Mouse (Mus musculus): ENCODE measurements at regions not wholly inside any gene's neighbourhood (a gene's known extent, or its start where the extent isn't known, plus 50 kb on each side); places are given as distances from the start of the nearest gene placed in this dataset.
A peak's percentile ranks its signal among the peaks of the same experiment; 100 is the strongest.

DNA sequence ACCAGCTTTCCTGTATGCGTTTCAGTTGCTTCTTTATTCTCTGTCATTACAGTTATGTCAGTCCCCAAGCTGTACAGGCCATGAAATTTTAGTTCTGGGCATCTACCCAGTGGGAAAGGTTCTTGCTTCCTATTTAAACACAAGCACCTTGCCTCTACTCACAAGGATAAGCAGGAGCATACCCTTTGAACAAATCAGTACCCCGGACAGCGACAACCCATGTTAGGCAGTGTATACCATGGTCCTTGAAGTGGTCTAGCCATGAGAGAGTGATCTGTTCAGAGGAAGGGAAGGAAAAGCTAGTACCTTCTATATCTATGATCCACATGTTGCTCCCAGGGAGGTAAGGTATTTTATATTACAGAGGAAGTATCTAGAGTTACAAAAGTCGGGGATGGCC, 167.7 kb downstream of the Plekhb2 start:
- Histone ChIP-seq H3K4me3 (ENCODE audit: control insufficient read depth in 1 of 2, insufficient read depth in 1 of 2, low read depth in 2 of 2, low read length in 2 of 2) (no peak overlapping the region), H3K27ac (ENCODE audit: control insufficient read depth, low read depth, low read length) (no peak overlapping the region), H3K4me1 (ENCODE audit: control insufficient read depth in 1 of 2, insufficient read depth in 2 of 2, low read length in 2 of 2) (no peaks in the 10 kb centered on the region), H3K27me3 (ENCODE audit: control insufficient read depth in 1 of 2, insufficient read depth in 2 of 2, low read length in 2 of 2) (no peaks in the 10 kb centered on the region), H3K36me3 (ENCODE audit: control insufficient read depth in 1 of 2, insufficient read depth in 2 of 2, low read length in 2 of 2) (no peaks in the 10 kb centered on the region), H3K9ac (ENCODE audit: control insufficient read depth, low read depth, low read length, poor library complexity, severe bottlenecking) (no peak overlapping the region), H3K79me2 (ENCODE audit: control insufficient read depth, insufficient read depth, low read length, poor library complexity) (no peaks in the 10 kb centered on the region), H3K9me3 (replicated peaks; ENCODE audit: insufficient read depth, low read length) (no peaks in the 10 kb centered on the region)
- no peak for TF ChIP-seq MAX (IDR thresholded peaks at IDR 0.05; ENCODE audit: low read length)
- TF ChIP-seq RCOR1 (IDR thresholded peaks at IDR 0.05; ENCODE audit: low read depth, low read length), result no peak
- no peak for TF ChIP-seq ETS1 (IDR thresholded peaks at IDR 0.05; ENCODE audit: low read depth, low read length)
- peak; percentile 57 for DNase-seq (ENCODE audit: low read depth, low spot score)

DNA sequence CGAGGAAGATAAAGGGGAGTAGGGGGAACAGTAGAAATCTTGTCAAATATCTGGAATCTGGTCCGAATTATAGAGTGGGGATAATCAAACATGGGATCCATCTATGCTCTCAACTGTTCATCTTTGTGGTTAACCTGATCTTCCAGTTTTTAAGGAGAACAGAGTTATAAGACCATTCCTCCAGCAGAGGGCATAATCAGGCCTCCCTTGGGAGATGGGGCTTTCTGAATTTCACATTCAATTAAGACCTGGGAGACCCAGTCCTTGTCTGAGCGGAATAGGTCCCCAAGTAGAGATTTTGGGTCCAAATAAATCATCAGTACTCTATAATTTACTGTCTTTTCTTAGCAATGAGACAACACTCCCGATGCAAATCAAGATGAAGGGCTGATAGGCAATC, 182.8 kb downstream of the Plekhb2 start:
- TF ChIP-seq CTCF (IDR thresholded peaks at IDR 0.05 in 2 of 3, conservative IDR thresholded peaks at IDR 0.05 in 1 of 3; ENCODE audit: control insufficient read depth in 1 of 3, insufficient read depth in 1 of 3, low read depth in 2 of 3, low read length in 3 of 3, poor library complexity in 1 of 3, severe bottlenecking in 1 of 3) (peak in 1 of 3 experiments; percentile 23; a peak in 1 of 6 replicates), ELF1 (IDR thresholded peaks at IDR 0.05; ENCODE audit: low read depth, low read length) (no peak), RAD21 (IDR thresholded peaks at IDR 0.05; ENCODE audit: low read depth, low read length) (peak; percentile 20), CHD2 (IDR thresholded peaks at IDR 0.05; ENCODE audit: low read length) (no peak)
- H3K79me2 ChIP-seq (ENCODE audit: control insufficient read depth, insufficient read depth, low read length, poor library complexity), result no peaks in the 10 kb centered on the region
- H3K9me3 ChIP-seq (replicated peaks; ENCODE audit: insufficient read depth, low read length), result no peaks in the 10 kb centered on the region
- no peak overlapping the region for H3K9ac ChIP-seq (ENCODE audit: control insufficient read depth, low read depth, low read length, poor library complexity, severe bottlenecking)
- no peak overlapping the region for H3K27ac ChIP-seq (ENCODE audit: control insufficient read depth, low read depth, low read length)
- no peak overlapping the region for H3K4me3 ChIP-seq (ENCODE audit: control insufficient read depth in 1 of 2, insufficient read depth in 1 of 2, low read depth in 2 of 2, low read length in 2 of 2)
- peak; percentile 3 for DNase-seq (ENCODE audit: low read depth, low spot score)
- no peaks in the 10 kb centered on the region for H3K27me3 ChIP-seq (ENCODE audit: control insufficient read depth in 1 of 2, insufficient read depth in 2 of 2, low read length in 2 of 2)
- no peaks in the 10 kb centered on the region for H3K4me1 ChIP-seq (ENCODE audit: control insufficient read depth in 1 of 2, insufficient read depth in 2 of 2, low read length in 2 of 2)
- H3K36me3 ChIP-seq (ENCODE audit: control insufficient read depth in 1 of 2, insufficient read depth in 2 of 2, low read length in 2 of 2), result no peaks in the 10 kb centered on the region

DNA sequence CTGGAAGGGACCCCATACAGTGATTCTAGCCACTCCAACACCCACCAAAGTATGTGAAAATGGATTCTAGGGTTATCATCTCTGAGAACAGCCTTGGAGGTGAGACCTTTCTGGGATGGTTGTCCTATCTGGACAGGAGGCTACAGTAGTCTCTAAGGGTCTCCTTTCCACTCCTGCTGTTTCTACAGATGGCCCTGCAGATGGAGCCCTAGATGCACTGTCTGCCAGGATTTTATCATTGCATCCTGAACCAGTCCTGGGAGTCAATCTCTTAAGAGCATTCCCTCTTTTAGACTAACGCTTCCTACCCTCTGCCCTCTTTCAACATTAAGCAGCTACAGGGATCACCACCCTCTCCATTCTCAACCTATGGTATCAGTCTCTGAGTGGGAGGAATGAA, 223.0 kb downstream of the Plekhb2 start:
- H3K27me3 ChIP-seq (ENCODE audit: control insufficient read depth in 1 of 2, insufficient read depth in 2 of 2, low read length in 2 of 2), result no peaks in the 10 kb centered on the region
- no peak for TF ChIP-seq CTCF (IDR thresholded peaks at IDR 0.05 in 2 of 3, conservative IDR thresholded peaks at IDR 0.05 in 1 of 3; ENCODE audit: control insufficient read depth in 1 of 3, insufficient read depth in 1 of 3, low read depth in 2 of 3, low read length in 3 of 3, poor library complexity in 1 of 3, severe bottlenecking in 1 of 3)
- no peak for TF ChIP-seq CHD2 (IDR thresholded peaks at IDR 0.05; ENCODE audit: low read length)
- no peak for TF ChIP-seq GABPA (IDR thresholded peaks at IDR 0.05; ENCODE audit: low read depth, low read length)
- TF ChIP-seq UBTF (IDR thresholded peaks at IDR 0.05; ENCODE audit: borderline replicate concordance, insufficient read depth, low read depth, low read length), result no peak
- TF ChIP-seq MAFK (IDR thresholded peaks at IDR 0.05; ENCODE audit: borderline replicate concordance, low read depth, low read length), result no peak
- no peak for TF ChIP-seq ETS1 (IDR thresholded peaks at IDR 0.05; ENCODE audit: low read depth, low read length)
- TF ChIP-seq JUND (IDR thresholded peaks at IDR 0.05; ENCODE audit: low read depth, low read length), result no peak
- no peak for TF ChIP-seq GATA1 (IDR thresholded peaks at IDR 0.05; ENCODE audit: low read depth, low read length)
- TF ChIP-seq RCOR1 (IDR thresholded peaks at IDR 0.05; ENCODE audit: low read depth, low read length), result no peak
- TF ChIP-seq MYC (IDR thresholded peaks at IDR 0.05; ENCODE audit: low read depth, low read length), result no peak
- TF ChIP-seq MAZ (IDR thresholded peaks at IDR 0.05; ENCODE audit: low read depth, low read length), result no peak
- no peak for TF ChIP-seq CHD1 (IDR thresholded peaks at IDR 0.05; ENCODE audit: low read depth, low read length)
- no peak for TF ChIP-seq MYB (IDR thresholded peaks at IDR 0.05; ENCODE audit: low read depth, low read length)
- no peak for TF ChIP-seq MEF2A (IDR thresholded peaks at IDR 0.05; ENCODE audit: extremely low read depth, insufficient replicate concordance, low read depth, low read length, poor library complexity, severe bottlenecking)
- TF ChIP-seq MXI1 (IDR thresholded peaks at IDR 0.05; ENCODE audit: low read depth, low read length), result no peak
- TF ChIP-seq RAD21 (IDR thresholded peaks at IDR 0.05; ENCODE audit: low read depth, low read length), result no peak
- no peak for DNase-seq (ENCODE audit: low read depth, low spot score)

More for the DNA sequence above, 223.0 kb downstream of the Plekhb2 start:
- Histone ChIP-seq H3K4me3 (ENCODE audit: control insufficient read depth in 1 of 2, insufficient read depth in 1 of 2, low read depth in 2 of 2, low read length in 2 of 2) (no peak overlapping the region), H3K36me3 (ENCODE audit: control insufficient read depth in 1 of 2, insufficient read depth in 2 of 2, low read length in 2 of 2) (no peaks in the 10 kb centered on the region), H3K27ac (ENCODE audit: control insufficient read depth, low read depth, low read length) (no peak overlapping the region), H3K9ac (ENCODE audit: control insufficient read depth, low read depth, low read length, poor library complexity, severe bottlenecking) (no peak overlapping the region), H3K79me2 (ENCODE audit: control insufficient read depth, insufficient read depth, low read length, poor library complexity) (no peaks in the 10 kb centered on the region), H3K9me3 (replicated peaks; ENCODE audit: insufficient read depth, low read length) (no peaks in the 10 kb centered on the region), H3K4me1 (ENCODE audit: control insufficient read depth in 1 of 2, insufficient read depth in 2 of 2, low read length in 2 of 2) (no peaks in the 10 kb centered on the region)
